Mouse (Mus musculus): ENCODE measurements around the gene Hebp2. TPM values are rescaled to one million over a fixed set of nuclear protein-coding genes. Genes with fewer than 3 reads are reported as not detected.

The Hebp2 gene
- polyA plus RNA-seq, 2 experiments, result 0.68 to 2.0 TPM

GRCm38 (mm10) chr10:18522556-18522955 is 23.3 kb downstream of the Hebp2 start:
- no peak overlapping the region for H3K4me3 ChIP-seq (ENCODE audit: insufficient read depth in 1 of 2, low read depth in 2 of 2, low read length in 2 of 2)
- 51% methylated on average over 2 of the region's 2 CpGs for WGBS (ENCODE audit: insufficient replicate concordance)
- H3K9ac ChIP-seq (replicated peaks), result no peak overlapping the region
- DNase-seq (ENCODE audit: low read depth in 3 of 3, low spot score in 3 of 3), result no peak
- TF ChIP-seq CTCF (IDR thresholded peaks at IDR 0.05; ENCODE audit: low read depth) (no peak), EP300 (IDR thresholded peaks at IDR 0.05; ENCODE audit: low read depth) (no peak)
- H3K36me3 ChIP-seq (replicated peaks; ENCODE audit: control insufficient read depth, insufficient read depth, low read depth), result no peaks in the 10 kb centered on the region
- no peak for ATAC-seq (ENCODE audit: insufficient read depth)
- no peak overlapping the region for H3K4me2 ChIP-seq (ENCODE audit: low read depth)
- H3K27me3 ChIP-seq (ENCODE audit: control insufficient read depth, insufficient read depth, low read length), result no peaks in the 10 kb centered on the region
- H3K4me1 ChIP-seq (replicated peaks; ENCODE audit: control insufficient read depth in 2 of 2, insufficient read depth in 2 of 2, low read length in 1 of 2), result 0 out of 4 replicates have a peak, but pooled peaks cover 0 to 2% of the 10 kb centered on the region in 2 experiments
- H3K27ac ChIP-seq, result no peak overlapping the region
- no peaks in the 10 kb centered on the region for H3K9me3 ChIP-seq (ENCODE audit: control insufficient read depth, low read length)

DNA sequence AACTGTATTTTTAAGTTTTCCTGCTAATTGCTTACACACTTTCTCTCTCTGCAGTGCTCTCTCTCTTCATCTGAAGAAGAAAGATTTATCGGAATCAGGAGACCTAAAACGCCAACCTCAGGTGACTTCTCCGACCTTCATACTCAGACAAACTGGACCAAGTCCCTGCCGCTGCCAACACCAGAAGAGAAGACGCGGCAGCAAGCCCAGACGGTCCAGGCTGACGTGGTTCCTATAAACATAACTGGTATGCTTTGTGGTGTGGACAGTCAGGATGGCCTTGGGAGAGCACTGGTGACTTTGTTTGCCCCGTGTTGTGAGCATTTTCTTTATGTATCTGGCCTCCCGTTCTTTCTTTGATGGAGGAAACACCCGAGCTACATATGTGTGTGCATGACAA is 34.4 kb downstream of the Hebp2 start:
- Histone ChIP-seq H3K4me1 (replicated peaks; ENCODE audit: control insufficient read depth in 2 of 2, insufficient read depth in 2 of 2, low read length in 1 of 2) (no peaks in the 10 kb centered on the region), H3K27ac (no peak overlapping the region), H3K9me3 (ENCODE audit: control insufficient read depth, low read length) (no peaks in the 10 kb centered on the region), H3K36me3 (replicated peaks; ENCODE audit: control insufficient read depth, insufficient read depth, low read depth) (no peaks in the 10 kb centered on the region), H3K27me3 (ENCODE audit: control insufficient read depth, insufficient read depth, low read length) (no peaks in the 10 kb centered on the region), H3K4me3 (ENCODE audit: insufficient read depth in 1 of 2, low read depth in 2 of 2, low read length in 2 of 2) (no peak overlapping the region), H3K9ac (replicated peaks) (no peak overlapping the region), H3K4me2 (ENCODE audit: low read depth) (no peak overlapping the region)
- 74% methylated on average over 11 of the region's 11 CpGs for WGBS (ENCODE audit: insufficient replicate concordance)
- DNase-seq (ENCODE audit: low read depth in 3 of 3, low spot score in 3 of 3) (no peak), ATAC-seq (ENCODE audit: insufficient read depth) (no peak)
- no peak for TF ChIP-seq CTCF (IDR thresholded peaks at IDR 0.05; ENCODE audit: low read depth)
- no peak for TF ChIP-seq EP300 (IDR thresholded peaks at IDR 0.05; ENCODE audit: low read depth)

DNA sequence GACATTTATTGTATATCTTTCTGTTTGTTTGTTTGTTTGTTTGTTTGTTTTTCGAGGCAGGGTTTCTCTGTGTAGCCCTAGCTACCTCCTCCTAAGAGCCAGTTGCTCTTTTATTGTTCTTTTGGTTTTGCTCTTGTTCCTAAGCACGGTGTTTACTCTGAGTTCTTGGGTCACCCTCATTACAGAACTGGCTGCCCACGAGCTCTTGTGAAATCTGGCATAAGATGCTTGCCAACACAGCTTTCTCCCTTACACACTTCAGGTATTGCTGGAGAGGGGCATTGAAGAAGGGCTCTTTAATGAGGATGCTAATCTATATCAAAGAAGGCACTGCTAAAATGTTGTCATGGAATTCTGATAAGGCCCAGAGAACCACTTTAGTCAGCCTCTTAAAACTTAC is 35.2 kb downstream of the Hebp2 start:
- Histone ChIP-seq H3K27ac (no peak overlapping the region), H3K4me2 (ENCODE audit: low read depth) (no peak overlapping the region), H3K4me1 (replicated peaks; ENCODE audit: control insufficient read depth in 2 of 2, insufficient read depth in 2 of 2, low read length in 1 of 2) (no peaks in the 10 kb centered on the region), H3K4me3 (ENCODE audit: insufficient read depth in 1 of 2, low read depth in 2 of 2, low read length in 2 of 2) (no peak overlapping the region), H3K36me3 (replicated peaks; ENCODE audit: control insufficient read depth, insufficient read depth, low read depth) (no peaks in the 10 kb centered on the region), H3K9ac (replicated peaks) (no peak overlapping the region), H3K27me3 (ENCODE audit: control insufficient read depth, insufficient read depth, low read length) (no peaks in the 10 kb centered on the region), H3K9me3 (ENCODE audit: control insufficient read depth, low read length) (no peaks in the 10 kb centered on the region)
- TF ChIP-seq CTCF (IDR thresholded peaks at IDR 0.05; ENCODE audit: low read depth) (no peak), EP300 (IDR thresholded peaks at IDR 0.05; ENCODE audit: low read depth) (no peak)
- ATAC-seq (ENCODE audit: insufficient read depth) (no peak), DNase-seq (ENCODE audit: low read depth in 3 of 3, low spot score in 3 of 3) (no peak)
- 43% methylated on average over 3 of the region's 3 CpGs for WGBS (ENCODE audit: insufficient replicate concordance)

GRCm38 (mm10) chr10:18508586-18508985 is 37.3 kb downstream of the Hebp2 start:
- Histone ChIP-seq H3K27me3 (ENCODE audit: control insufficient read depth, insufficient read depth, low read length) (no peaks in the 10 kb centered on the region), H3K4me2 (ENCODE audit: low read depth) (no peak overlapping the region), H3K9ac (replicated peaks) (no peak overlapping the region), H3K36me3 (replicated peaks; ENCODE audit: control insufficient read depth, insufficient read depth, low read depth) (no peaks in the 10 kb centered on the region), H3K4me3 (ENCODE audit: insufficient read depth in 1 of 2, low read depth in 2 of 2, low read length in 2 of 2) (no peak overlapping the region), H3K4me1 (replicated peaks; ENCODE audit: control insufficient read depth in 2 of 2, insufficient read depth in 2 of 2, low read length in 1 of 2) (no peaks in the 10 kb centered on the region), H3K27ac (no peak overlapping the region), H3K9me3 (ENCODE audit: control insufficient read depth, low read length) (no peaks in the 10 kb centered on the region)
- ATAC-seq (ENCODE audit: insufficient read depth) (no peak), DNase-seq (ENCODE audit: low read depth in 3 of 3, low spot score in 3 of 3) (no peak)
- TF ChIP-seq EP300 (IDR thresholded peaks at IDR 0.05; ENCODE audit: low read depth) (no peak), CTCF (IDR thresholded peaks at IDR 0.05; ENCODE audit: low read depth) (no peak)
- WGBS (ENCODE audit: insufficient replicate concordance), result 68% methylated on average over 1 of the region's 1 CpGs

- Histone ChIP-seq H3K9me3 (ENCODE audit: control insufficient read depth, low read length) (no peaks in the 10 kb centered on the region), H3K27ac (no peak overlapping the region), H3K4me1 (replicated peaks; ENCODE audit: control insufficient read depth in 2 of 2, insufficient read depth in 2 of 2, low read length in 1 of 2) (no peaks in the 10 kb centered on the region), H3K27me3 (ENCODE audit: control insufficient read depth, insufficient read depth, low read length) (no peaks in the 10 kb centered on the region), H3K4me3 (ENCODE audit: insufficient read depth in 1 of 2, low read depth in 2 of 2, low read length in 2 of 2) (no peak overlapping the region), H3K36me3 (replicated peaks; ENCODE audit: control insufficient read depth, insufficient read depth, low read depth) (no peaks in the 10 kb centered on the region), H3K4me2 (ENCODE audit: low read depth) (no peak overlapping the region), H3K9ac (replicated peaks) (no peak overlapping the region)
- TF ChIP-seq EP300 (IDR thresholded peaks at IDR 0.05; ENCODE audit: low read depth) (no peak), CTCF (IDR thresholded peaks at IDR 0.05; ENCODE audit: low read depth) (no peak)
- ATAC-seq (ENCODE audit: insufficient read depth) (no peak), DNase-seq (ENCODE audit: low read depth in 3 of 3, low spot score in 3 of 3) (no peak)
- WGBS (ENCODE audit: insufficient replicate concordance), result 51% methylated on average over 2 of the region's 2 CpGs
Observed at GRCm38 (mm10) chr10:18507869-18508473, 37.9 kb downstream of the Hebp2 start.
